Mouse (Mus musculus): Measurements from ENCODE around the gene Setd3. TPM values are rescaled to one million over a fixed set of nuclear protein-coding genes. Genes with fewer than 3 reads are reported as not detected.
A peak's percentile ranks its signal among the peaks of the same experiment; 100 is the strongest.

Setd3 gene
- polyA plus RNA-seq, 1 experiment from 2014 or later, result 104 TPM

DNA sequence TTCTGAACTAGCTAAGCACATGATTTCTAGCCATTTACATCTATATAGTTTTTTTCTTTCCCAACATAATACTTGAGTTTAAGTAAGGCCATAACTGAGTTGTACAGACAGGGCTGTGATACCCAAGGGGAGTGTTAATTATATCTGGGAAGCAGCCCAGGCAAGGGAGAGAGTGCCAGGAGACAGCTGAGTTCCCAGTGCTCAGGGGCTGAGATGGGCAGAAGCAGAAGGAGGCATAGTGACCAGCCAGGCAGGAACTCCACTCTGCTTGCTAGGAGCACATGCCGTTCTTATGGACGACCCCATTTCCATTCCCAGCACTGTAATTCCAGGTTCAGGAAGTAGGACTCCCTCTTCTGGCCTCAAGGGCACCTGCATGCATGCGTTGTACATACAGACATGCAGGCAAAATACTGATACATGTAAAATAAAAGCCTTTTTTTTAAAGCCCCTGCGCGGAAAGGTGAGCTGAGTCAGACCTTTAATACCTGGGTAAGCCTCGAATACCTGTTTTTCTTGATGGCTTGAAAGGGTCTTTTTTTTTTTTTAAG, 8.5 kb upstream of the Setd3 start:
- H3K9me3 ChIP-seq (ENCODE audit: control insufficient read depth, low read length), result no peaks in the 10 kb centered on the region
- 84% methylated on average over 6 of the region's 6 CpGs for WGBS
- H3K36me3 ChIP-seq (ENCODE audit: control insufficient read depth, insufficient read depth), result peaks cover 29% of the 10 kb centered on the region
- H3K27ac ChIP-seq (ENCODE audit: low read length), result no peak overlapping the region
- H3K4me1 ChIP-seq (replicated peaks; ENCODE audit: control insufficient read depth, insufficient read depth, low read length), result peaks cover 6% of the 10 kb centered on the region
- H3K27me3 ChIP-seq (replicated peaks; ENCODE audit: control insufficient read depth, insufficient read depth, low read length), result no peaks in the 10 kb centered on the region
- no peak overlapping the region for H3K9ac ChIP-seq (replicated peaks; ENCODE audit: low read depth, low read length)
- no peak for ATAC-seq
- no peak overlapping the region for H3K4me2 ChIP-seq (ENCODE audit: low read length)
- no peak overlapping the region for H3K4me3 ChIP-seq (replicated peaks; ENCODE audit: low read length)

DNA sequence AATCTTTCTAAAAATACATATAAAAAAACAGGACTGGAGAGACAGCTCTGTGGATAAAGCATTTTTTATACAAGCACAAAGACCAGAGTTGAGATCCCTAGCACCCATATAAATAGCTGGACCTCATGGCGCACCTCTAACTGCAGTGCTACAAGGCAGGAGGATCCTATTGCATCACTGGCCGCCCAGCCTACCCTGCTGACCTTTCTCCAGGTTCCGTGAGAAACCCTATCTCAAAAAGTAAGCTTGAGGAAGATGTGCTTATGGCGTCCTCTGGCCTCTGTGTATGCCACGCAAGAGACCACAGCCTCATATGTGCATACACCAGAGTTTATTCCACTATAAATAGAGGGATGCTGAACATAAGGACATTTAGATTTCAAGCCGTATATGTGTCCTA, 2.6 kb upstream of the Setd3 start:
- H3K4me3 ChIP-seq (replicated peaks; ENCODE audit: low read length), result no peak overlapping the region
- no peak for ATAC-seq
- peaks cover 2% of the 10 kb centered on the region for H3K36me3 ChIP-seq (ENCODE audit: control insufficient read depth, insufficient read depth)
- 92% methylated on average over 6 of the region's 6 CpGs for WGBS
- no peaks in the 10 kb centered on the region for H3K9me3 ChIP-seq (ENCODE audit: control insufficient read depth, low read length)
- no peak overlapping the region for H3K9ac ChIP-seq (replicated peaks; ENCODE audit: low read depth, low read length)
- no peak overlapping the region for H3K27ac ChIP-seq (ENCODE audit: low read length)
- peaks cover 26% of the 10 kb centered on the region for H3K4me1 ChIP-seq (replicated peaks; ENCODE audit: control insufficient read depth, insufficient read depth, low read length)
- H3K27me3 ChIP-seq (replicated peaks; ENCODE audit: control insufficient read depth, insufficient read depth, low read length), result no peaks in the 10 kb centered on the region
- no peak overlapping the region for H3K4me2 ChIP-seq (ENCODE audit: low read length)

DNA sequence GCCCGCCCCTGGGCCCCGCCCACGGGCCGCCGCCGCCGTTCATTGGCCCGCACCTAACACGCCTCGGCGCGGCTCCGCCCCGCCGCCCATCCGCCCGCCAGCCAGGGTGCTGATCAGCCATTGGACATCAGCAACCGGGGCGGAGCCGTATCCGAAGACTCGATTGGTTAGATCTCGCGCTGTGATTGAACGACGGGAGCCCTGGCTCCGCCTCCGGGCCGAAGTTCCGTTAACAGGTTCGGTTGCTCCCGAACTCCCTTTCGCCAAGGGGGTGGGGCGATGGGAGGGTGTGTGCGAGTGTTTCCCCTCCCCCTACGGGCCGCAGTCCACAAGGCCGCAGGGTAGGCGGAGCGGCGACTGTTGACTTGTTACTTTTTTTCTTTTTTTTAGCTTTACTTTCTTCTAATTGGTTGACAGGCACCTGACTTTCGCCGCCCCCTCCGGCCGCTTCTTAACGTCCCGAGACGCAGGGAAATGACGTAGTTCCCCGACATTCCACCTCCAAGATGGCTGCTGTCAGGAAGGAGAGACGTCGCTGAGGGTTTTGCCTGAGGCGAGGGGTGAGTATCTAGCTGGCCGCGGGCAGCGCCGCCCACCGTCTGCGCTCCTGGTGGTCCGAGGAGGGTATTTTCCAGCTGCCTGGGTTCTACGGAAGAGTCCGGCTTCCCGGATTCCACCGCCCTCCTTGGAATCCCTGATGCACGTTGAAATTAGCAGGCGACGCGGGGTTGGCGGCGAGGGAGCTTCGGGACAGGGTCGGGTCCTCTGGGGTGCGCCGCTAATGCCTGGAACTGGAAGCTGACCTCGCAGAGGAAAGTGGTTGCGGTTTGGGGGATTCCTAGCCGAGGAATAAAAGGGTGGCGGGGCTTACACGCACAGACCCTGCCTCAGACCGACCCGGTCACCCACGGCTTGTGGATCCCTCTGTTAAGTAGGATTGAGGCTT, 480 bp upstream of the Setd3 start, which contains the start of gene Ccnk:
Ccnk (plus strand) TSS at position 259 of the 946 bp plus-strand sequence.
- peak; percentile 98 for ATAC-seq
- H3K27me3 ChIP-seq (replicated peaks; ENCODE audit: control insufficient read depth, insufficient read depth, low read length), result no peaks in the 10 kb centered on the region
- no peaks in the 10 kb centered on the region for H3K36me3 ChIP-seq (ENCODE audit: control insufficient read depth, insufficient read depth)
- WGBS, result under 1% methylated on average over 80 of the region's 82 CpGs
- peak within 1 kb of the TSS; percentile 73 for H3K27ac ChIP-seq (ENCODE audit: low read length)
- peak within 1 kb of the TSS; percentile 91 for H3K9ac ChIP-seq (replicated peaks; ENCODE audit: low read depth, low read length)
- peaks cover 20% of the 10 kb centered on the region for H3K4me1 ChIP-seq (replicated peaks; ENCODE audit: control insufficient read depth, insufficient read depth, low read length)
- H3K4me3 ChIP-seq (replicated peaks; ENCODE audit: low read length), result peak within 1 kb of the TSS; percentile 96
- no peaks in the 10 kb centered on the region for H3K9me3 ChIP-seq (ENCODE audit: control insufficient read depth, low read length)
- H3K4me2 ChIP-seq (ENCODE audit: low read length), result peak within 1 kb of the TSS; percentile 98

DNA sequence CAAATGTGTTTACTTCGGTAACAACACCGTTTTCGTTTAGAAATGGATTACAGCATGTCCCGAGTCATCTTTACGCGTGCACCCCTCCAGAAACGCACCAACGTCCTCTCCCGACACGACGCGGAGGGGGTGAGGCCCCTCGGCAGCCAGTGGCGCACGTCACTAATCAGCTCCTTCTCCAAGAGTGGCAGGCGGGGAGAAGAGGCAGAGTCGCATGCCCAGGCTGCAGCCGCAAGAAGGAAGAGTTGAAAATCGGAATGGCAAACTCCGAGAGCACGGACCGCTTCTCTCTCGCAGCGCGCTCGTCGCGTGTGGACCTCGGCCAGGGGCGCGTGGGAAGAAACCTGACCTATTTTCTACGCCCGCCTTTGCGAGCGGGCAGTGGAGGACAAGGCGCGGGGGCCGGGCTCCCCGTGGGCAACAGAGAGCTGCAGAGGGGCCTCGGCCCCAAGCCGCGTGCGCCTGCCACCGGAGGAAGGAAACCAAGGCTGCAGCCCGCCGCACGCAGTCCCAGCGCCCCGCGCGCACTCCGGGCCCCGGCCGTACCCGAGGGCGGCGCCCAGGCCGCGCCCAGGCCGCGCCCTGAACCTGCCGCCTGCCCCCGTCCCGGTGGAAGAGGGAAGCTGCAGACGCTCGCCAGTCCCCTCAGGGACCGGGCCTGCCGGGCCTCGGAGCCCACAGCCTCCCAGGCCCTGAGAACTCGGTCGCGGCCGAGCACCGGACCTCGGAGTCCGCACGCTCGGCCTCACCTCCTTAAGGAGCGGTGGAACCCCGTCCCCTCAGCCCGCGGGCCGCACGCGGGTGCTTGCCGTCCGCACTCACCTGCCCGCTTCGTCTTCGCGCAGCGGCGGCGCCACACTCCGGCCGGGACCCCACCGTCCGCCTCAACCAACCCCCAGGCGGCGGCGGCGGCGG, 526 bp downstream of the Setd3 start:
- WGBS, result under 1% methylated on average over 97 of the region's 103 CpGs
- Histone ChIP-seq H3K4me1 (replicated peaks; ENCODE audit: control insufficient read depth, insufficient read depth, low read length) (peaks cover 20% of the 10 kb centered on the region), H3K9ac (replicated peaks; ENCODE audit: low read depth, low read length) (peak overlapping the region; percentile 91), H3K36me3 (ENCODE audit: control insufficient read depth, insufficient read depth) (no peaks in the 10 kb centered on the region), H3K4me3 (replicated peaks; ENCODE audit: low read length) (peak overlapping the region; percentile 96), H3K4me2 (ENCODE audit: low read length) (peak overlapping the region; percentile 77), H3K27me3 (replicated peaks; ENCODE audit: control insufficient read depth, insufficient read depth, low read length) (no peaks in the 10 kb centered on the region), H3K27ac (ENCODE audit: low read length) (peak overlapping the region; percentile 73), H3K9me3 (ENCODE audit: control insufficient read depth, low read length) (no peaks in the 10 kb centered on the region)
- peak; percentile 51 for ATAC-seq

DNA sequence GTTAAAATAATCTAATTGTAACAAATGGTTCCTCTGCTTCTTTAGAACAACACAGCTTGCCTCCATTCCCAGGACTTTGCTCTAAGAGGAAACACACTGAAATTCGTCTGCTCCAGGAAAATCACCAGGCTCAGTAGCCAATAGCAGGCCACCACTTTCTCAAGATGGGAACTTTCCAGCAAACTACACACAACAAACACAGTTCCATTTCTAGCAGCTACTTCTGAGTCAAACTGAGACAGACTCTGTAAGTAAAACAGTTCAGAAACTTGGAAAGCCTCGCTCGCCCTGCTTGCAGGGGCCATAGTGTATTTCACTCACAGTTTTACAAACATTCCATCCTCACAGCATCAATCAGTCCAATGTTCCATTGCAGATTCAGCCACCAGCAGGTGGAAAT, 2.7 kb downstream of the Setd3 start:
- no peaks in the 10 kb centered on the region for H3K36me3 ChIP-seq (ENCODE audit: control insufficient read depth, insufficient read depth)
- no peak overlapping the region for H3K27ac ChIP-seq (ENCODE audit: low read length)
- no peak overlapping the region for H3K4me2 ChIP-seq (ENCODE audit: low read length)
- no peaks in the 10 kb centered on the region for H3K27me3 ChIP-seq (replicated peaks; ENCODE audit: control insufficient read depth, insufficient read depth, low read length)
- 70% methylated on average over 3 of the region's 3 CpGs for WGBS
- H3K4me3 ChIP-seq (replicated peaks; ENCODE audit: low read length), result no peak overlapping the region
- H3K9me3 ChIP-seq (ENCODE audit: control insufficient read depth, low read length), result no peaks in the 10 kb centered on the region
- no peak for ATAC-seq
- H3K4me1 ChIP-seq (replicated peaks; ENCODE audit: control insufficient read depth, insufficient read depth, low read length), result peaks cover 24% of the 10 kb centered on the region
- no peak overlapping the region for H3K9ac ChIP-seq (replicated peaks; ENCODE audit: low read depth, low read length)

DNA sequence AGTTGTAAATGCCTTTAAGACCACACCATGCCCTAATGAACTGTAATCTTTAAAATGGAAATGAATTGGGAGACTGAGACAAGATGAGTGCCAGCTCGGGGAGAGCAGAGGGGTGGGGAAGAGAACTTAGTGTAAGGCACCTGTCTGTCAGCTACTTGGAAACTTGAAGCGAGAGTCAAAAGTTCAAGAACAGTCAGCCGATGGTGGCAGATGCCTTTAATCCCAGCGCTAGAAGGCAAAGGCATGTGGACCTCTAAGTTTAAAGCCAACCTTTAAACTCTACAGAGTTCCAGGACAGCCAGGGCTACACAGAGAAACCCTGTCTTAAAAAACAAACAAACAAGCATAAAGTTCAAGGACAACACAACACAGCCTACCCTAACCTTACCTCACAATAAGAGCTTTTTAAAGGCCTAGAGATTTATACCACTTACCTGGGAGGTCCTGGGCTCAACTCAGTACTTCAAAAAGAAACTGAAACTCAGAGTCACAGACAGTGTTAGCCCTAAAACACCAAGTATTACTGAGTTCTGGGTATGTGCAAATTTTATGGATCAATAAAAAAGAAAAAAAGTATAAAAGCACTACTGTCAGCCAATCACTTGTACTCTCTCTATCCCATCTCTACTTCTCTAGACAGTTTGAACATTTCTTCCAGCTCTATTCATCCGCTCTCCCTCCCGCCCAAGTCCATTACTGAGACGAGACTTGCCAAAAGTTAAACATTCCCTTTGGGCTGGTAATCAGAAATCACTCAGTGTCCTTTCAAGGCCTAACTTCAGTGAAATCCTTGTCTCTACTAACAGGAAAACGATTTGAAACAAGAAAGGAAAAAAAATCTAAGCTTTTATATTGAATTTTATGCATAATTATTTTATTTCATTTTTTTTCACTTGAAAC, 4.3 kb downstream of the Setd3 start:
- Histone ChIP-seq H3K4me2 (ENCODE audit: low read length) (no peak overlapping the region), H3K9me3 (ENCODE audit: control insufficient read depth, low read length) (no peaks in the 10 kb centered on the region), H3K9ac (replicated peaks; ENCODE audit: low read depth, low read length) (no peak overlapping the region), H3K4me1 (replicated peaks; ENCODE audit: control insufficient read depth, insufficient read depth, low read length) (peaks cover 19% of the 10 kb centered on the region), H3K36me3 (ENCODE audit: control insufficient read depth, insufficient read depth) (no peaks in the 10 kb centered on the region), H3K27me3 (replicated peaks; ENCODE audit: control insufficient read depth, insufficient read depth, low read length) (no peaks in the 10 kb centered on the region), H3K27ac (ENCODE audit: low read length) (no peak overlapping the region), H3K4me3 (replicated peaks; ENCODE audit: low read length) (no peak overlapping the region)
- ATAC-seq, result no peak
- WGBS, result 73% methylated on average over 8 of the region's 8 CpGs

DNA sequence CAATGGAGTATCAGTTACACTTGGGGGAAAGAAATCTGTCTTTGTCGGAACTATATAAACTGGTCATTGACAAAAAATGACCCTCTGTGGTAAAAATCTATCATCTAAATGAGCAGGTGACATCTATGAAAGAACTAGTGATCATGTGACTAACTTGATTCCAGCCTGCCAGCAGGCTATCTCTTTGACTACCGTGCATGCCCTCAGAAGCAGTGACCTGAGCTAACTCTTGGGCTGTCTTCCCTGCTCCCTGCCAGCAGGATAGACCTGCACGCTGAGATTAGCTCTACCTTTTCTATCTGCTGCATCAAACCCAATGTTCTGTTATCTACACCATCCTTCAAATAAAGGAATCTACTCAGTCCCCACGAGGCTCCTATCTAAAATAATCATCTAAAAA, 6.5 kb downstream of the Setd3 start:
- WGBS, result 70% methylated on average over 4 of the region's 4 CpGs
- Histone ChIP-seq H3K4me3 (replicated peaks; ENCODE audit: low read length) (no peak overlapping the region), H3K4me1 (replicated peaks; ENCODE audit: control insufficient read depth, insufficient read depth, low read length) (peaks cover 13% of the 10 kb centered on the region), H3K27ac (ENCODE audit: low read length) (no peak overlapping the region), H3K9me3 (ENCODE audit: control insufficient read depth, low read length) (no peaks in the 10 kb centered on the region), H3K27me3 (replicated peaks; ENCODE audit: control insufficient read depth, insufficient read depth, low read length) (no peaks in the 10 kb centered on the region), H3K9ac (replicated peaks; ENCODE audit: low read depth, low read length) (no peak overlapping the region), H3K4me2 (ENCODE audit: low read length) (no peak overlapping the region), H3K36me3 (ENCODE audit: control insufficient read depth, insufficient read depth) (no peaks in the 10 kb centered on the region)
- ATAC-seq, result no peak

DNA sequence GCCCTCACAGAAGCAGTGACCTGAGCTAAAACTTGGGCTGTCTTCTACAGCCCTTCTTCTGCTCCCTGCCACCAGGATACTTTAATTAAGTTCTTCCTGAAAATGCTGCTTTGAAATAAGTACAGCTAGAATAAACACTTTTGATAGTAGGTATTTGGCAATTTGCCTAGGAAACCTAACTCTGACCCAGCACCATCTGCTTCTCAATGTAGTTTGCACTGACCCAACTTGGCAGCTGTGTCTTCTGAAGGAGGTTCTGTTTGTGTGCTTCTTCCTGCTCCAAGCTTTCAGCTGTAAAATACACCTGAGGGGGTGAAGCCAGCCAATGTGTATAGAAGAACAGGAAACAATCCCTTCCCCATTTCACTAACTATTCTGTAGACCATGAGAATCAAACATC, 7.8 kb downstream of the Setd3 start:
- no peak for ATAC-seq
- H3K4me2 ChIP-seq (ENCODE audit: low read length), result no peak overlapping the region
- H3K4me3 ChIP-seq (replicated peaks; ENCODE audit: low read length), result no peak overlapping the region
- peaks cover 8% of the 10 kb centered on the region for H3K4me1 ChIP-seq (replicated peaks; ENCODE audit: control insufficient read depth, insufficient read depth, low read length)
- H3K9ac ChIP-seq (replicated peaks; ENCODE audit: low read depth, low read length), result no peak overlapping the region
- no peaks in the 10 kb centered on the region for H3K36me3 ChIP-seq (ENCODE audit: control insufficient read depth, insufficient read depth)
- no peaks in the 10 kb centered on the region for H3K9me3 ChIP-seq (ENCODE audit: control insufficient read depth, low read length)
- no peak overlapping the region for H3K27ac ChIP-seq (ENCODE audit: low read length)
- H3K27me3 ChIP-seq (replicated peaks; ENCODE audit: control insufficient read depth, insufficient read depth, low read length), result no peaks in the 10 kb centered on the region

Data from forebrain, embryonic 16.5 days (tissue).